Mouse (Mus musculus) midbrain, postnatal 0 days (tissue): ENCODE data around the gene Hivep3. TPM values are rescaled to one million over a fixed set of nuclear protein-coding genes. Genes with fewer than 3 reads are reported as not detected.

Source experiments
- ATAC-seq: fragments of 200-750 bp; cut with Nextera tagmentation; 2 replicates; pipeline ENCODE4 v1.8.0; 2017; ENCODE audit warnings: moderate number of reproducible peaks, mild to moderate bottlenecking, moderate TSS enrichment, moderate library complexity; ENCODE audit not compliant: low FRiP score
- DNase-seq: peaks from one replicate; pipeline ENCODE4 v3.0.0-alpha.2; 2015; ENCODE audit warnings: low spot score
- H3K27ac ChIP-seq: fragments of 300-500 bp; sonication (generic); 2 replicates; pipeline ENCODE4 v1.5.1; 2014; ENCODE audit warnings: low read depth, mild to moderate bottlenecking, low read length, mixed read lengths
- H3K27me3 ChIP-seq: fragments of 300-500 bp; sonication (generic); 2 replicates; pipeline ENCODE4 v1.6.1; 2014; ENCODE audit warnings: low read length, control low read depth, mixed read lengths; ENCODE audit not compliant: insufficient read depth
- H3K36me3 ChIP-seq: fragments of 300-500 bp; sonication (generic); 2 replicates; pipeline ENCODE4 v1.6.1; 2014; ENCODE audit warnings: low read length, control low read depth, mixed read lengths; ENCODE audit not compliant: insufficient read depth
- H3K4me1 ChIP-seq: fragments of 300-500 bp; sonication (generic); 2 replicates; pipeline ENCODE4 v1.6.1; 2014; ENCODE audit warnings: mild to moderate bottlenecking, control low read depth, antibody characterized with exemption, low read length, mixed read lengths; ENCODE audit not compliant: insufficient read depth
- H3K4me2 ChIP-seq: fragments of 300-500 bp; sonication (generic); 2 replicates; pipeline ENCODE4 v1.6.1; 2014; ENCODE audit warnings: low read depth, mild to moderate bottlenecking, low read length, mixed read lengths; ENCODE audit not compliant: poor library complexity, severe bottlenecking
- H3K4me3 ChIP-seq: fragments of 300-500 bp; sonication (generic); 2 replicates; pipeline ENCODE4 v1.5.1; 2014; ENCODE audit warnings: low read depth, mild to moderate bottlenecking, low read length, moderate library complexity
- H3K9ac ChIP-seq: fragments of 300-500 bp; sonication (generic); replicated peaks from 2 replicates; pipeline ENCODE4 v1.6.1; 2014; ENCODE audit warnings: mild to moderate bottlenecking, low read length, moderate library complexity, mixed read lengths; ENCODE audit not compliant: poor library complexity, severe bottlenecking
- H3K9me3 ChIP-seq: fragments of 300-500 bp; sonication (generic); 2 replicates; pipeline ENCODE4 v1.6.1; 2016; ENCODE audit warnings: low read length, control low read depth
- CTCF ChIP-seq: IDR thresholded peaks from 2 replicates; pipeline ENCODE4 v1.5.1; 2016; ENCODE audit warnings: antibody characterized with exemption, mild to moderate bottlenecking
- WGBS: fragments of 180-500 bp; shearing (Covaris S2); extraction: QIAGEN DNeasy Blood & Tissue Kit; methylation state at CpG from one replicate; pipeline ENCODE4 v1.1.7; 2014; 5-methylcytosine and 5-hydroxymethylcytosine counted together
- polyA plus RNA-seq: library from polyadenylated mRNA; unstranded; fragments of >200 nt; fragmentation: Nextera tagmentation; extraction: Ambion mirVana; gene quantifications from 2 replicates; pipeline ENCODE4 v1.2.1, GENCODE M21; 2015
- total RNA-seq: library from RNA; depleted of rRNA; stranded (reverse); fragments of >200 nt; gene quantifications from 2 replicates; pipeline ENCODE4 v1.2.3, GENCODE M21; 2014

Gene Hivep3
- total and polyA plus RNA-seq, 2 experiments from 2014 or later = 16.5 to 18.3 TPM

DNA sequence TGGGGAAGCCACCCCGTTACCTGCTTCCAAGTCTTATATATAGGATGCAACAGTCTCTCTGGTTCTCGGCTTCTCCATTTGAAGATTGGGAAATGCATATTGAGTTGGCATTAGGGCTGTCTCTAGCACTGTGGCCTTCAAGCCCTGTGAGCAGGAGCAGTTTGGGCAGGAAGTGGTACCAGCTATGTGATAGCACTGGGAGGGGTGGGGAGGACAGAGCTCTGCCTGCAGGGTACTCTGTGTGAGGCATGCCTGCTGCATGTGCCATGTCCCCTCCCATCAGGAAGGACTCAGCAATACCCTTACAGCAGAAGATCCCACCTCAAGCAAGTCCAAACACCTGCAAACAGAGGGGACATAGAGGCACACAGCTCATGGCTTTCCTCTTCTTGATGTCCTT is 142.0 kb downstream of the Hivep3 start:
- H3K27me3 ChIP-seq = no peaks in the 10 kb centered on the region
- WGBS = 93% methylated on average over 2 of the region's 2 CpGs

DNA sequence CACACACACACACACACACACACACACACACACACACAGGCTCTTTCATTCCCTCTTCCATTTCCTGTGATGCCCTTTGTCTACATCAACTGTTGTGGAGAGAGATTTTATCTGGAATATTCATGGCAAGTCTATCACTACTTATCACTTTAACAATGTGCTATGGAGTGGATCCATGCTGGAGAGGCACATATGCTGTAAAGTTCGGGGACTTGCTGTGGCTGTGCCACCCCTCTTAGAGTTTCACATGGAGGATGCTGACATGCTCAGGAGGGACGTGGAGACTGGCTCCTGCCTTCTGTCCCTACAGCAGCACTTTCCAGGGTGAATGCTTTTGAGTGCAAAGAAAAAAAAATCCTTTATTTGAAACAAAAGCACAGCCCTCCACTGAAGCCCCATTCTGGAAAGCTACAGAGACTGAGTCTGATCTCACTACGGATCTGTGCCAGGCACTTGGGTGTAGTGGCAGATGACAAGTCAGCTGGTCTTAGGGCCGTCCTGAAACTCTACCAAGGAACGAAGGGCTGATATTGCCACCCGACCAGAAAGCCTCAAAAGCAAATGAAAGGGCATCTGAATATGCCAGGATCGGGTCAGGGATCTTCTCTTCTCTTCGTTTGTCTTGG is 143.1 kb downstream of the Hivep3 start:
- Histone ChIP-seq H3K27ac (no peak overlapping the region), H3K27me3 (no peaks in the 10 kb centered on the region), H3K4me2 (no peak overlapping the region), H3K4me1 (no peaks in the 10 kb centered on the region), H3K9me3 (no peaks in the 10 kb centered on the region), H3K4me3 (no peak overlapping the region), H3K36me3 (peaks cover 4% of the 10 kb centered on the region; the same call in 1 of the 2 replicates), H3K9ac (no peak overlapping the region)
- DNase-seq (no peak), ATAC-seq (no peak)
- WGBS = 70% methylated on average over 8 of the region's 8 CpGs
- no peak for TF ChIP-seq CTCF

More for the DNA sequence above, 142.0 kb downstream of the Hivep3 start:
- no peaks in the 10 kb centered on the region for H3K4me1 ChIP-seq
- no peak for TF ChIP-seq CTCF
- no peak overlapping the region for H3K27ac ChIP-seq
- no peaks in the 10 kb centered on the region for H3K9me3 ChIP-seq
- no peak for DNase-seq
- no peak for ATAC-seq
- H3K4me2 ChIP-seq = no peak overlapping the region
- peaks cover 4% of the 10 kb centered on the region; the same call in 1 of the 2 replicates for H3K36me3 ChIP-seq
- H3K9ac ChIP-seq = no peak overlapping the region
- H3K4me3 ChIP-seq = no peak overlapping the region

DNA sequence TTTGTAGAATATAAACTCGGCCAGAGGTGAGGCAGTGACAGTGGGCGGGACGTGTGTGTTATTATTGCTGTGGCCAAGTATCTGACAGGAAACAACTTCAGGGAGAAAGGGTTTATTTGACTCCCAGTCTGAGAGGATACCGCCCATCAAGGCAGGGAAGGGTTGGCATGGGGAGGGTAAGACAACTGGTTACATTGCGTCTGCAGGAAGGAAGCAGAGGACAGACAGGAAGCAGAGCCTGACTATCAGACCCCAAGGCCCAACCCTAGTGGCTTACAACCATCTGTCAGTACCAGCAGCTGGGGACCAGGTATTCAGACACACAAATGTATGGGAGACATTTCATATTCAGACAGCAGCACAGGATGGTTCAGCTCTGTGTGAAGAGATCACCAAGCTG is 144.6 kb downstream of the Hivep3 start:
- Histone ChIP-seq H3K27ac (no peak overlapping the region), H3K36me3 (no peaks in the 10 kb centered on the region), H3K4me2 (no peak overlapping the region), H3K9ac (no peak overlapping the region), H3K9me3 (no peaks in the 10 kb centered on the region), H3K4me1 (no peaks in the 10 kb centered on the region), H3K27me3 (no peaks in the 10 kb centered on the region), H3K4me3 (no peak overlapping the region)
- TF ChIP-seq CTCF = no peak
- ATAC-seq (no peak), DNase-seq (no peak)
- 91% methylated on average over 5 of the region's 5 CpGs for WGBS

DNA sequence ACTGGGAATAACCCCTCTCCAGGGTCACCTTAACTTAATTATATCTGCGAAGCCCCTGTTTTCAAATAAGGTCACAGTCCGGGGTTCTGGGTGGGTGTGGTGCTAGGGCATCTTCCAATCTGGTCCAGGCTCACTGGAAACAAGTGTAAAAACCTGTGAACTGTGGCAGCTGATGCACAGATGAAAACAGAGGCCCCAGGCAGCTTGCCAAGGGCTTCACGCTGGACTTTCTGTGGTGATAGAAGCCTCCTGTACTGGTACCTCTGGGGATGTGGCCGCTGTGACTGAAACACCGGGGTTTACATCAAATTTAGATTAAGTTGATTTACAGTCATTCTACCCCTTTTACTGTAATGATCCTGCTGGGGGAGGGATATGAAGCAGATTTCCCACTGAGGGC is 146.1 kb downstream of the Hivep3 start:
- Histone ChIP-seq H3K9ac (no peak overlapping the region), H3K4me3 (no peak overlapping the region), H3K27ac (no peak overlapping the region), H3K4me1 (no peaks in the 10 kb centered on the region), H3K9me3 (no peaks in the 10 kb centered on the region), H3K27me3 (no peaks in the 10 kb centered on the region), H3K4me2 (no peak overlapping the region), H3K36me3 (no peaks in the 10 kb centered on the region)
- TF ChIP-seq CTCF = no peak
- no peak for ATAC-seq
- WGBS = 50% methylated on average over 5 of the region's 5 CpGs
- no peak for DNase-seq

DNA sequence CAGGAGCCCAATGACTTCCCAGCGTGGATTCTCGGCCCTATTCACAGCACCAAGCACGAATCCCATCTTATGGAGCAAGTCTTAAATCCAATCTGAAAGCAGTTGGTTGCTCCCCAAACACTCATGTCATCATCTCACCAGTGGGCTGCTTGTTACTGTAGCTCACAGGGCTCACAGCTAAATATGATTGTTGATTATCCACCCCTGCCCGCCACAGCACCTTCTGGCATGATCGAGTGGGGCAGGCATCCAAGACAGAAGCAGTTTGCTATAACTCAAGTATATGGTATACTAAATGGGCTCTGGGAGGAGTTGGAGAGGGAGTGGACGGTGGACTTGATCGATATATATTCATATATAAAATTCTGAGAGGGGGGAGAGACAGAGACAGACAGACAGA is 146.7 kb downstream of the Hivep3 start:
- no peak for DNase-seq
- Histone ChIP-seq H3K9ac (no peak overlapping the region), H3K9me3 (no peaks in the 10 kb centered on the region), H3K36me3 (no peaks in the 10 kb centered on the region), H3K4me3 (no peak overlapping the region), H3K4me1 (no peaks in the 10 kb centered on the region), H3K4me2 (no peak overlapping the region), H3K27me3 (no peaks in the 10 kb centered on the region), H3K27ac (no peak overlapping the region)
- 83% methylated on average over 7 of the region's 7 CpGs for WGBS
- ATAC-seq = no peak
- TF ChIP-seq CTCF = no peak

DNA sequence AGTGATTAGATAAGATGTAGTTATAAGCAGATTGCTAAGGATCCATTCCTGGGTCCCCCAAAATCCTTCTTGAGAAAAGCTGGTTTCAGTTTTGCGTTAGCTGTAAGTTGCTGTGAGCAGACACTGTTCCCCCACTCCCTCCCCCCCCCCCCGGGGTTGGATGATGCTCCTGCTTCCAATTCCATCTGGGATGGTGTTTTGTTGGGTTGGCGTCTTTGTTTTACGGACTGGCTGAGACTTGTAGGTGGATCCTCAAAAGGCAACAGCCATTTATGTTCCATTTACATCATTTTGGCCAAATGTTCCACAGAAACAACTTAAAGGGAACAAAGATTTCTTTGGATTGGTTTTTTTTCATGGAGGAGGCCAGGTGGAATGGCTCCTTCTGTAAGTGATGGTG is 147.7 kb downstream of the Hivep3 start:
- TF ChIP-seq CTCF = no peak
- WGBS = 92% methylated on average over 4 of the region's 4 CpGs
- H3K4me2 ChIP-seq = no peak overlapping the region
- no peaks in the 10 kb centered on the region for H3K9me3 ChIP-seq
- H3K36me3 ChIP-seq = no peaks in the 10 kb centered on the region
- no peak overlapping the region for H3K4me3 ChIP-seq
- DNase-seq (no peak), ATAC-seq (no peak)
- H3K4me1 ChIP-seq = no peaks in the 10 kb centered on the region
- no peaks in the 10 kb centered on the region for H3K27me3 ChIP-seq
- no peak overlapping the region for H3K27ac ChIP-seq
- H3K9ac ChIP-seq = no peak overlapping the region
